Mouse (Mus musculus) liver, postnatal 0 days (tissue): ENCODE results near the gene Dctd. TPM values are rescaled to one million over a fixed set of nuclear protein-coding genes. Genes with fewer than 3 reads are reported as not detected.

Experiments used
- ATAC-seq: fragments of 200-750 bp; cut with Nextera tagmentation; 2 replicates; pipeline ENCODE4 v1.8.0; 2017; ENCODE audit warnings: mild to moderate bottlenecking, moderate library complexity
- DNase-seq: peaks from one replicate; pipeline ENCODE4 v3.0.0-alpha.2; 2016
- H3K27ac ChIP-seq: fragments of 300-500 bp; sonication (generic); 2 replicates; pipeline ENCODE4 v1.5.1; 2014; ENCODE audit warnings: antibody characterized with exemption, moderate library complexity, mild to moderate bottlenecking, low read depth
- H3K27me3 ChIP-seq: fragments of 300-500 bp; sonication (generic); 2 replicates; pipeline ENCODE4 v1.6.1; 2014; ENCODE audit warnings: low read length, control low read depth, mixed read lengths; ENCODE audit not compliant: insufficient read depth
- H3K36me3 ChIP-seq: fragments of 300-500 bp; sonication (generic); replicated peaks from 2 replicates; pipeline ENCODE4 v1.6.1; 2014; ENCODE audit warnings: mild to moderate bottlenecking, control low read depth, low read length, moderate library complexity, mixed read lengths; ENCODE audit not compliant: insufficient read depth
- H3K4me1 ChIP-seq: fragments of 300-500 bp; sonication (generic); 2 replicates; pipeline ENCODE4 v1.6.1; 2014; ENCODE audit warnings: antibody characterized with exemption, mild to moderate bottlenecking, control low read depth; ENCODE audit not compliant: insufficient read depth
- H3K4me2 ChIP-seq: fragments of 300-500 bp; sonication (generic); 2 replicates; pipeline ENCODE4 v1.6.1; 2014; ENCODE audit warnings: low read depth, mild to moderate bottlenecking, low read length, moderate library complexity, mixed read lengths
- H3K4me3 ChIP-seq: fragments of 300-500 bp; sonication (generic); 2 replicates; pipeline ENCODE4 v1.5.1; 2014; ENCODE audit warnings: low read depth, low read length
- H3K9ac ChIP-seq: fragments of 300-500 bp; sonication (generic); replicated peaks from 2 replicates; pipeline ENCODE4 v1.6.1; 2014; ENCODE audit warnings: mild to moderate bottlenecking, moderate library complexity
- H3K9me3 ChIP-seq: fragments of 300-500 bp; sonication (generic); 2 replicates; pipeline ENCODE4 v1.6.1; 2016; ENCODE audit warnings: mild to moderate bottlenecking, control low read depth, low read length, mixed read lengths
- CTCF ChIP-seq: sonication (generic); IDR thresholded peaks from 2 replicates; pipeline ENCODE4 v1.5.1; 2016; ENCODE audit warnings: antibody characterized with exemption, low read depth
- EP300 ChIP-seq: IDR thresholded peaks from 2 replicates; pipeline ENCODE4 v1.6.1; 2016; ENCODE audit warnings: antibody characterized with exemption, low read depth, mild to moderate bottlenecking
- WGBS: fragments of 180-500 bp; shearing (Covaris S2); extraction: QIAGEN DNeasy Blood & Tissue Kit; methylation state at CpG from one replicate; pipeline ENCODE4 v1.1.7; 2014; ENCODE audit not compliant: insufficient replicate concordance; 5-methylcytosine and 5-hydroxymethylcytosine counted together
- polyA plus RNA-seq: library from polyadenylated mRNA; unstranded; fragments of >200 nt; fragmentation: Nextera tagmentation; extraction: Ambion mirVana; gene quantifications from 2 replicates; pipeline ENCODE4 v1.2.1, GENCODE M21; 2015

The Dctd gene
- polyA plus RNA-seq, 1 experiment from 2014 or later, result 1.8 TPM

GRCm38 (mm10) chr8:48202632-48203031 lies 103.7 kb downstream of the Dctd start:
- H3K9ac ChIP-seq, result no peak overlapping the region
- no peak for DNase-seq
- H3K4me3 ChIP-seq, result no peak overlapping the region
- no peaks in the 10 kb centered on the region for H3K36me3 ChIP-seq
- 57% methylated on average over 3 of the region's 3 CpGs for WGBS
- H3K27me3 ChIP-seq, result no peaks in the 10 kb centered on the region
- H3K27ac ChIP-seq, result no peak overlapping the region
- TF ChIP-seq CTCF, result no peak
- TF ChIP-seq EP300, result no peak
- ATAC-seq, result no peak
- H3K9me3 ChIP-seq, result no peaks in the 10 kb centered on the region
- no peaks in the 10 kb centered on the region for H3K4me1 ChIP-seq
- no peak overlapping the region for H3K4me2 ChIP-seq

Other genes with a start within 250 kb of the Dctd start
- gene Wwc2, start 108.2 kb upstream of the Dctd start, polyA plus RNA-seq, result 1.8 TPM in 2 replicates